In the genomic region with DNA sequence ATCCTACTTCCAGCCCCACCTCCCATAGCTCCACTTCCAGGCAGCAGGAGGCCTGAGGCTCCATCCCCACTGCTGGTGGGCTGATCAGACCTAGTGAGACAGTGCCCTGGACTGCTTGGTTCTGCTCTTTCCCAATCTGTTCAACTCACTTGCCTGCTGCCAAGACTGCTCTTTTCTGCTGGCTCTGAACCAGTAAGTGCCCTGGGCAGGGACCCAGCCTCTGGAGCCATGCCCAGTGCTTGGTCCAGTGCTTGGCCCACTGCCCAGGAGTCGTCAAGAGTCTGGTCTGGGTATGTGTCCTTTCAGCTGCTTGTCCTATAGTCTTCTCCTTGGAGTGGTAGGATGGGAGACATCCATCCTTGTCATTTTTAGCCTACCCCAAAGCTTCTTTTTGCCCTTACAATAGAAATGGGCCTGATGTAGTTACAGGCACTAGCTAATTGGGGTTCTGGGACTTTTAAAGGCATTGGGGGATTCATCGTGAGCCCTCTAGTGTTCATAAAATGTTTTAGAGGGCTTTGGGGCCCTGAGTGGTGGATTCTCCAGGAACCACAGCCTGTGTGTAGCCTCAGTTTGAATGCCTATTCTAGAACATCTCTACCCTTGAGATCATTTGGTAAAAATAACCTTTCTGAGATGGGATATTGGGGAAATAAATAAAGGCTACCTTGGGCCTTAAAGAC, we compare ENCODE assay signal across 8 mouse cellular contexts.
DNase-seq lines count a peak whose midpoint lies in the region; ATAC-seq lines count a peak whose summit lies in the region.

No protein-coding gene starts in this region.

- H3K27ac ChIP-seq in forebrain, embryonic 16.5 days (ENCODE audit: low read length) = no peak overlapping the region
- peak overlapping the region; percentile 61 for H3K27ac ChIP-seq in lung, embryonic 16.5 days (ENCODE audit: low read length)

- H3K36me3 ChIP-seq in forebrain, embryonic 16.5 days (ENCODE audit: control insufficient read depth, insufficient read depth) = no peaks in the 10 kb centered on the region
- H3K36me3 ChIP-seq in lung, embryonic 16.5 days (ENCODE audit: control insufficient read depth, insufficient read depth, low read length) = no peaks in the 10 kb centered on the region

- ATAC-seq in forebrain, embryonic 16.5 days = peak; percentile 87
- peak; percentile 92 for ATAC-seq in lung, embryonic 16.5 days (ENCODE audit: low read depth)

- 14% methylated on average over 2 of the region's 2 CpGs for WGBS in forebrain, embryonic 16.5 days
- whole genome bisulfite sequencing in lung, embryonic 16.5 days = 29% methylated on average over 2 of the region's 2 CpGs

- H3K4me3 ChIP-seq in forebrain, embryonic 16.5 days (replicated peaks; ENCODE audit: low read length) = no peak overlapping the region
- no peak overlapping the region for H3K4me3 ChIP-seq in lung, embryonic 16.5 days (ENCODE audit: low read length)

- no peaks in the 10 kb centered on the region for H3K9me3 ChIP-seq in forebrain, embryonic 16.5 days (ENCODE audit: control insufficient read depth, low read length)
- no peaks in the 10 kb centered on the region for H3K9me3 ChIP-seq in lung, embryonic 16.5 days (ENCODE audit: control insufficient read depth, low read length)

- DNase-seq in 416B (ENCODE audit: low read depth) = peak; percentile 48
- DNase-seq in brain, adult 2 months (ENCODE audit: low read depth, low spot score) = peak; percentile 96
- DNase-seq in heart, postnatal 25 days (ENCODE audit: low spot score) = peak; percentile 69
- peak; percentile 85 to 91 for DNase-seq in layer of hippocampus, adult 8-10 months (ENCODE audit: low spot score in 2 of 2)
- peak; percentile 80 for DNase-seq in right cerebral cortex, postnatal 25 days
- DNase-seq in thymus, postnatal 25 days = no peak

- no peaks in the 10 kb centered on the region for H3K27me3 ChIP-seq in forebrain, embryonic 16.5 days (replicated peaks; ENCODE audit: control insufficient read depth, insufficient read depth, low read length)
- H3K27me3 ChIP-seq in lung, embryonic 16.5 days (ENCODE audit: control insufficient read depth, insufficient read depth, low read depth, low read length) = no peaks in the 10 kb centered on the region

- H3K9ac ChIP-seq in forebrain, embryonic 16.5 days (replicated peaks; ENCODE audit: low read depth, low read length) = no peak overlapping the region
- no peak overlapping the region for H3K9ac ChIP-seq in lung, embryonic 16.5 days (ENCODE audit: low read length)

- no peak overlapping the region for H3K4me2 ChIP-seq in forebrain, embryonic 16.5 days (ENCODE audit: low read length)
- H3K4me2 ChIP-seq in lung, embryonic 16.5 days (ENCODE audit: low read depth, low read length) = no peak overlapping the region

- H3K4me1 ChIP-seq in forebrain, embryonic 16.5 days (replicated peaks; ENCODE audit: control insufficient read depth, insufficient read depth, low read length) = peaks cover 22% of the 10 kb centered on the region
- H3K4me1 ChIP-seq in lung, embryonic 16.5 days (replicated peaks; ENCODE audit: control insufficient read depth, insufficient read depth, low read length) = peaks cover 18% of the 10 kb centered on the region

- intact Hi-C loops in heart, postnatal 25 days (cut with DNase I) = loop anchor here (10.0 kb wide), 1 partner anchor 431 kb away; no protein-coding TSS in a partner anchor
